Mouse (Mus musculus): ENCODE results near the gene Rpl15.
"Not testable (repeated sequence)": the region's sequence is repeated elsewhere in the genome, so short reads cannot be mapped to it uniquely, and the experiment has no call there.

The Rpl15 gene

DNA sequence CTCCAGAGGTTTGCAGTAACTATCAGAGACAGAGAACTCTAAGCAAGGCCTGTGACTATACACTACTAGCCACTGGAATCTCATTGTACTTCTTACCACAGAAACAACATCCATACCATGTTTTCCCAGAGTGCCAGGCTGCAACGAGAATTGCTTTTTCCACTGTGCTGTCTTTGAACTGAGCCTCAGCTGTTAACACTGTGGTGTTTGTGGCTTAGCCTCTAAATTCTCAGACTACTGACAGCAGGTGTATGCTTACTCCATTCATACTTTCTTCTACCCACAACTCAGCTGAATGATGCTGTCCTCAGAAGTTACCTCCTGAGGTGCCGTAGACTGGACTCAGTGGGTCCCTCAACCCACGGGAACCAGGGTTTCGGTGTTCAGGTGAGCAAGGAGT, 29.4 kb downstream of the Rpl15 start:
- DNase-seq (ENCODE audit: low spot score in 2 of 2), result no peak

DNA sequence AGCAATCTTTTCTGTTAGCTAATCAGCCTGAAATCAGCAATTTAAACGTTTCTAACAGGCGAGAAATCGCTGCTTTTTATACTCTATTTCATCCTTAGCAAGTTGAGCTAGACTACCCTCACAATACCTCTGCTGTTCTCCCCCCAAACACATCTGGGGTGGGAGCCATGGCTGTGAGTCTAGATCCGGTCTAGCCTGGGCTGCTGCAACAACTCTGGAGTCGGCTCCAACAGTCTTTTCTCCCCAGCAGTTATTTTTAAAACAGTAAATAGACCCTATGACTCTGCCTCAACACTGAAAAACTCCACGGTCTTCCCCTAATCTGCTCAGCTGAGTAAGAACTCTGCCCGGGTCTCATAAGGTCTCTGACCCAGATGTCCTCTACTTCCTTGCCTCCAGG, 31.1 kb downstream of the Rpl15 start:
- DNase-seq (ENCODE audit: low spot score in 2 of 2), result no peak

DNA sequence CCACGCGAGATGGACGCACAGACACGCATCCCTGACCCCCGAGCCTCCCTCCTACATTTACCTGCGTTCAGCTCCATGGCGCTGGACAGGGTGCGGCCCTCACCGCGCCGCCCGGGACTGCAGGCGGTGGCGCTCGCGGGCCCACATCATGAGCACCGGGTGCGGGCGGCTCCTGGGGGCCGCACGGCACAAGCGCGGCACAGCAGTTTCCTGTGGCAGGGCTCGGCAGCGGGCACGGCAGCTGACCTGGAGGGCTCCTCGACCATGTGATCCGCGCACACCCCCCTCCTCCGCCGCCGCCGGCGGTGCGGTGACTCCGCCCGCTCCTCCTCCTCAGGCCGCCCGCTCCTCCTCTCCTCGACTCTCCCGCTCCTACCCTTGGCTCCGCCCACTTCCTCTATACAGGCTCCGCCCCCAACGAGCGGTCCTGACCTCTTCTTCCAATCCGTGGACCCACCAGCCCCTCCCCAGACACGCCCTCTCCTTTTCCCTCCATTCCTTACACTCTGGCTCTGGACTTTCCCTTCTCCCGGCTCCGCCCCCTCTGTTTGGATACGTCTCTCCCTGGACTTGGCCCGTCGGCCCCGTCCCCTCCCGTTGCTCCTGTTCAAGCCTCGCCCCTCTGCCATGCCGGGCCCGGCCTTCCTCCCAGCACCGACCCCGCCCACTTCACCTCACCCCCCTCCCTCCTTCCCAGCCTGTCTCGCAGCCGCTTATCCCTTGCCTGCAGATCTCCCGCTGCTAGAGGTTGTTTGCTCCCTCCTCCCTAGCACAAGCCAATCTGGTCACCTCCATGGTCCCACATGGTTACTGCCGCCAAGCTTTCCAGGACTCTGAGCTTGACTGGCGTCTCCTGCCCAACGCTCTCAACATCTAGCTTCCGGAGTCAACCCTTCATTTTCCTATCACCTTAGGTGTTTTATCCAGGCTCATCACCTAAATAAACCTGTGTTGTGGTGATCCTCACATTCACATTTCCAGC, 32.1 kb downstream of the Rpl15 start, which contains the start of gene Nr1d2:
Gene Nr1d2 (minus strand): TSS at position 378 of the 982 bp plus-strand sequence.
- DNase-seq (ENCODE audit: low spot score in 2 of 2), result peak; percentile 87 to 97

DNA sequence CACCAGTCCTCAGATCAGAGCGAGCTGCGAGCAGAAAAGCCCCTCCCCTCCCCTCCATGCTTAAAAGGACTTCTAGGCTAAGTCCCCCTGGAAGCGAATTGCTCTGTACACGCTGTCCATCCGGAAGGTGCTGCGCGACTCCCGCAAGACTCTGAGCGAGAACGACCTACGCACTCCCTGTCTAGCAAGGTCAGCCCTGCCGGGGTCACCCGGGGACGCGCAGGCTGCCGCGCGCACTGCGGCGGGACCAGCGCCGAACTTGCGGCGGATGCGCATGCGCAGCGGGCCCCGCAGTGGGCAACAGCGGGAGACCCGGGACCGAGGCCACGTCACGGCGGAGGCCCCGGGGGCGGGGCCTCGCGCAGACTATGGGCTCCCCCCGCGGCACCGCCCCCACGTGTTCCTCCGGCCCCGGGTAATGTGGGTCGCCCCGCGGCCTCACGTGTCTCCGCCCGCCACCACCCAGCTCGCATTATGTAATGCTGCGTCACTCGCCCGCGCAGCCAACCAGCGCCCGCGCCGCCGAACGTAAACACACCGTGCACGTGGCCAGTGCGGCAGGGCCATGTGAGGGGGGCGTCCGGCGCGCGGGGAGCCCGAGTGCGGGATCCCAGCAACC, 33.0 kb downstream of the Rpl15 start:
- DNase-seq (ENCODE audit: low spot score in 2 of 2), result peak; percentile 95 to 97

DNA sequence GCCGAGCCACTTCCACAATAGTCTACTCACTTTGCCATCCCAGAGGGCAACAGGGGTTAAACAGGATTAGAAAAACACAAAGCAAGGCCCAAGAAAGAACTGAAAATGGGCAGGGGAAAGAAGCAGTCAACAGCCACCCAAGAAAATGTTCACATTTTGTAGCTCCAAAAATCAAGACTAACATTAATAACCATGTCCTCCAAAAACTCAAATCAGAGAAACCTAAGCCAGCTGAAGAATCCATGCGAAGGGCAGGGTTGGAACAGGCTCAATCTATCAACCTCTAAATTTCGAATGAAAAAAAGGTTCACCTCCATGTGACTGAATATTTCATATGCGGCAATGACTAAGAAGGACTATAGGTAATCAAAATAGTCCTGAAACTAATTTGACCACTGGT, 33.8 kb downstream of the Rpl15 start:
- DNase-seq (ENCODE audit: low spot score in 2 of 2), result no peak

DNA sequence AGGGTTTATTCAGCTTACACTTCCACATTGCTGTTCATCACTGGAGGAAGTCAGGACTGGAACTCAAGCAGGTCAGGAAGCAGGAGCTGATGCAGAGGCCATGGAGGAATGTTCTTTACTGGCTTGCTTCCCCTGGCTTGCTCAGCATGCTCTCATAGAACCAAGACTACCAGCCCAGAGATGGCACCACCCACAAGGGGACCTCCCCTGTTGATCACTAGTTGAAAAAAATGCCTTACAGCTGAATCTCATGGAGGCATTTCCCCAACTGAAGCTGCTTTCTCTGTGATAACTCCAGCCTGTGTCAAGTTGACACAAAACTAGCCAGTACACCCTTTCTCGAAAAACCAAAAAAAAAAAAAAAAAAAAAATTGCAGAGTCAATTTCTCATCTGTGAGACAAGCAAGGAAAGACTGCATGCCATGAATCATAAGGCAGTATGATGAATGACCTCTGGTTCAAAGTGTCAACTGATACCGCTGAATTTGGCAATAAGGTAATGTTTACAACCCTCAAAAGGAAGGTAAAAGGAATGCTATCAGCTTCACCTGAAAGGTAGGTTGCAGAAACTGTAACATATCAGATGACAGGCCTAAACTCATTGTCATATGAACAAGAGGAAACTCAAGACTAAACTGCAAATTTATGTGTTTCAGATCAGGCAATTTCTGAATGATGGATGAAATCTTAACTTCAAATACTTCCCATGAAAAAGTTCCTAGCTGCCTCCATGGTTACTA, 34.5 kb downstream of the Rpl15 start:
- not testable (repeated sequence) for DNase-seq (ENCODE audit: low spot score in 2 of 2)

DNA sequence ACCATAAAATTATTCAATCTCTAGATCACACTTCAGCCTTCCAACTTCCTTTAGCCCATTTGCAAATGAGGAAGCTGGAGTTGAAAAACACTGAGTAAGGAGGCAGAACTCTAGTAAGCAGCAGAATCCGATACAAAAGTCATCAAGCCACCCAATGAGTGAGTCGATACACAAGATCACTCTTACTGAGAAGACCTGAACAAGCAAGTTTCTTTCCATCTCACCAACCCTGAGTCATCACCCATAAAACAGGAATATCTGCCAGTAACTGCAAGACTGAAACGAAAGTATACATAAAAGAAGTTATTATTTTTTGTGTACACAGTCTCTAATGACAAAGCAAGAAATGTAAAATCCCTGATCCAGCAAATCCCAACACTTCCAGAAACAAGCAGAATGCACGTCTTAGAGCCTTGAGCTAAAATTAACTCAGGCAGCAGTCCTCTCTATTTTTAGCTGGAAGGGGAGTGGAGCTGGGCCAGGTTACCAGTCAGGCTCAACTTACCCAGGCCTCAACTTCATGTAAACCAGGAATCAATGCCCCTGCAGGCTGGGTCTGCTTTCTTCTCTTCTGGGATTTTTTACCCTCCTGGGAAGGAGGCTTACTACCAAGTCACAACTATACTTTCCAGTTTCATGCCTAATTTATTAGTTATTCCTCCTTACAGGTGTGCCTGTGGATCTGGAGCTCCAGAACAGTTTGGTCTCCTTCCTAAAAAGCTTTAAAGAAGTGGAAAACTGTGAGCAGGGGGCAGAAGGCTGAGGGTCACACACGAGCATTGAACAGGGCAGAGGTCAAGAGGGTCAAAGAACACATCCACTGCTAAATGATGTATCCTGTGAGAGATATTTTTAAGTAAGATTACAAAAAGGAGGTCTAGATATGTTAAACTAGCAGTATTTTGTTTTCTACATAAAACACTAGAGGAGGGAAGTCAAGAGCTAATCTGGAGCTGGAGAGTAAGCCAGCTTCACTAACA, 36.9 kb downstream of the Rpl15 start:
- no peak for DNase-seq (ENCODE audit: low spot score in 2 of 2)

DNA sequence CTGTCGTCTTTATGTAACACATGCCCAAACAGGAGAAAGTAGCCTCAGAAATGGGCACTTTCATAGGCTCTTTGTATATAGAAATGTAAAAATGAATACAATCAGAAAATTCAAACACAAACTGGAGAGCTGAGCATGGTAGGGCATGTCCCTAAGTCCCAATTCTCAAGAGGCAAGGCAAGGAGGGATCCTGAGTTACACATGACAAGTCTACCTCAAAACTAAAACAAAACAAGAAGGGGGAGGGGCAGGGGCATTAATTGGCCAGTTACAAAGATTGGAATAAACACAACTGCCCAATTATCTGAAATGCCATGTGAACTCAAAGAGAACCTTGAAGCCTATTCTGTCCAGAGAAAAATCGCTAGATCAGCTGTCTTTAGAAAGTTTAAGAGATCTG, 38.1 kb downstream of the Rpl15 start:
- no peak for DNase-seq (ENCODE audit: low spot score in 2 of 2)

DNA sequence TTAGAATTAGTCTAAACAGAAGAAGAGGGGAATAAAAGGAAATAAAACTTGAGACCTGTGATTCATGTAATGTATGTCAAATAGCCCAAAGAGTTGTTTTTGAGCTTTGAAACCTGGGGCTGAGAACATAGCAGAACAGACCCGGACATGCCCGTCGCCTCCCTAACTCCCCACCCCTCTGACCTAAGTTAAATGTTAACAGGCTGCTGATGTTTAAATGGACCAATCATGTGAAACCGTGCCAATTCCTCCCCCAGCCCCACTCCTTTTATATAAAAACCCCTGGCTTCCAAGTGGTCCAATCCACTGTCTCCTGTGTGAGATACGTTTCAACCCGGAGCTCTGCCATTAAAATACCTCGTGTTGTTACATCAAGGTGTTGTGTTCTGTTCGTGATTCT, 39.3 kb downstream of the Rpl15 start:
- not testable (repeated sequence) for DNase-seq (ENCODE audit: low spot score in 2 of 2)

DNA sequence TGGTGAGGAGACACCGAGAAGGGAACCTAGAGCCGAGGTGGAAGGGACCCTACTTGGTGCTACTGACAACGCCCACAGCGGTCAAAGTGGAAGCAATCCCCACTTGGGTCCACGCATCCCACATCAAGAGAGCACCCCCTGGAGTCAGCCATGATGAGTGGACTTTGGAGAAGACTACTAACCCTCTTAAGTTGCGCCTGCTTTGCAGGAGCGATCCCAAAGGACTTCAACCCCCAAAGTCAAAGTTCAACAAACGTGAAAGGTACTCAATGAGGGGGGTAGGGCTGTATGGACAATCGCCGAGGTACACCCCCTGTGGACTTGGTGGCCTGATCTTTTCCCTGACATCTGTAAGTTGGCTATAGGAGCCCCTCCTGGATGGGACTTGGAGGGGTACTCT, 41.4 kb downstream of the Rpl15 start:
- not testable (repeated sequence) for DNase-seq (ENCODE audit: low spot score in 2 of 2)

DNA sequence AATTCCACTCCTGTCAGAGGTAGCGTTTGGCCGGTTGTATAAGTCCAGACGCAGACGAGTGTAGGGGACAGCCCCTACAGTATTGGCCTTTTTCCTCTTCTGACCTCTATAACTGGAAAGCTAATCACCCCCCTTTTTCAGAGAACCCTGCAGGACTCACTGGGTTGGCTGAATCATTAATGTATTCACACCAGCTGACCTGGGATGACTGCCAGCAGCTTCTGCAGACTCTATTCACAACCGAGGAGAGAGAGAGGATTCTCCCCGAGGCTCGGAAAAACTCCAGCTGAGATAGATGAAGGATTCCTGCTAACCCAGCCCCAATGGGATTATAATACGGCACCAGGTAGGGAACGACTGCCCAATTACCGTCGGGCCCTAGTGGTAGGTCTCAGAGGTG, 45.0 kb downstream of the Rpl15 start:
- DNase-seq (ENCODE audit: low spot score in 2 of 2), result peak in 1 of 2 experiments; percentile 10

DNA sequence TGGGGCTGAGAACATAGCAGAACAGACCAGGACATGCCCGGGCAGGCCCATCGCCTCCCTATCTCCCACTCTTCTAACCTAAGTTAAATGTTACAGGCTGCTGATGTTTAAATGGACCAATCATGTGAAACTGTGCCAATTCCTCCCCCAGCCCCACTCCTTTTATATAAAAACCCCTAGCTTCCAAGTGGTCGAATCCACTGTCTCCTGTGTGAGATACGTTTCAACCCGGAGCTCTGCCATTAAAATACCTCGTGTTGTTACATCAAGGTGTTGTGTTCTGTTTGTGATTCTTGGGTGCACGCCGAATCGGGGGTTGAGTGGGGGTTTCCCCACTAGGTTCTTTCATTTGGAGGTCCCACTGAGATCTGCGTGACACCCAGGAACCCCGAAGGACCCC, 45.8 kb downstream of the Rpl15 start:
- DNase-seq (ENCODE audit: low spot score in 2 of 2), result not testable (repeated sequence)

DNA sequence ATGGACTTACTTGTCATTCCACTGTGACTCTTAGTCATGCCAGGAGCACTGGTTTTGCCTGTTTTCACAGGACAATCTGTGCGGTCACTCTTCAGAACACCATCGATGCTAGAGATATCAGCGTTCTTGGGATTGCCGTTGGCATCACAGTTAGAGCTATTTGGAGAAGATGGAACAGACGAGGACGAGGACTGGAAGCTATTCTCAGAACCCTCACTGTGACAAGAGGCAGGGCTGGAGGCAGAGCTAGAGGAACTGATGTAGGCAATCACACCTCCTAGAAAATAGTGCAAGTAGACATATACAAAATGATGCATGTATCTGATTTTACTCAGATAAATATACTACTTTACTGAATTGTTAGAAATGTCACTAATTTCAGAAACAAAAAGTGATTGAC, 49.2 kb downstream of the Rpl15 start:
- DNase-seq (ENCODE audit: low spot score in 2 of 2), result no peak

Data from cerebellum, postnatal 4 days (tissue).